Mouse (Mus musculus): Measurements from ENCODE around the gene Lhx3.
A peak's percentile ranks its signal among the peaks of the same experiment; 100 is the strongest.

Gene Lhx3

DNA sequence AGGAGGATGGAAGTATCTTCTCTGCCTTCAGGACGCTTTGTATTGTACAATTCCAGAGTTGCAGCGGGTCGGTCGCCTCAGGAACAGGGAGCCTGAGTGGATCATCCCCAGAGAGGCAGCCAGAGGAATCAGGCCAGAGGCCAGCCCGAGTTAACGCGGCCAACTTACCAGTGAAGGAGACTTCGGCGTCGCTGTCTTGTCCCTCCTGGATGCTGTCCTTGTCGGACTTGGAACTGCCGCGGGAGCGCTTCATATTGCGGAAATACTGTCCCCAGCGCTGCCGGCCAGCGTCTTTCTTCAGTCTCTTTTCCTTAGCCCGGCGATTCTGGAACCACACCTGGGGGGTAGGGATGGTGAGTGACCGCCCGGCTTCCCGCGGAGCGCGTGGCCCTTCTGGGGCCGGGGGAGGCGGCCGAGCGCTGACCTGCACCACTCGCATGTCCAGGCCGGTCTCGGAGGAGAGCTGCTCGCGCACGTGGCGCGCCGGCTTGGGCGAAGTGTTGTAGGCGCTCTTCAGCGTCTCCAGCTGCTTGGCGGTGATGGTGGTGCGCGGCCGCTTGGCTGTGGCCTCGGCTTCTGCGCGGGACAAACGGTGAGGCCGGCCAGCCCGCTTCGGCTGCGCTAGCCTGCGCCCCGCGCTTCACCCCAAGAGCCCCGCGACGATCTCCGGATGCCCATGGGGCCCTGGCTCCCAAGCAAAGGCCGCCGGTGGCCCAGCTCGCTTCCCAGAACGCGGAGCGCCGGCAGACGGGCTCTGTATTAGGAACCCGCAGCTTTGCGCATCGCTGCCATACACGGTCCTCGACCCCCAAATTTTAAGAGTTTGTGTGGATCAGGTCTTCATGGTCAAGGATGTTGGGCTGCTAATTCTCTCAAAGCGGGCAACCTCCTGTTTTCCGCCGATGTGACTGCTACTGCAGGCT is 5.9 kb downstream of the Lhx3 start:
- DNase-seq = peak in 1 of 2 experiments; percentile 40

DNA sequence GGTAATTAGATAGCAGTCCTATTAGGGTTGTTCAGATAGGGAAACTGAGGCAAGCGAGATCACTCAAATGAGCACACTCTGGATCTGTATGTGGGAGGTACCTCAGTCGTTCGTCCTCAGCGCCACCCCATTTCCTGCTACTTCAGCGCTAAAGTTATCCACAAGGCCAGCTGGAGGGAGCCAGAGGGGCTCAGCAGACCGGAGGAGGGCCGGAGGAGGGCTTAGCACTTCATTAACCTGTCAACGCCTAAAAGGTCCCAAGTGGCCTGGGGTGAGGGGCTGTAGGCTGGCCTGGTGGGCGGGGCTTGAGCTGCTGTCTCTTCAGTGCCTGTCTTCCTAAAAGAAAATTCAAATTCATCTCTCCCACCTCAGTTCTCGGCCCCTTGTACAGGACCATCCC is 9.6 kb downstream of the Lhx3 start:
- DNase-seq = no peak

DNA sequence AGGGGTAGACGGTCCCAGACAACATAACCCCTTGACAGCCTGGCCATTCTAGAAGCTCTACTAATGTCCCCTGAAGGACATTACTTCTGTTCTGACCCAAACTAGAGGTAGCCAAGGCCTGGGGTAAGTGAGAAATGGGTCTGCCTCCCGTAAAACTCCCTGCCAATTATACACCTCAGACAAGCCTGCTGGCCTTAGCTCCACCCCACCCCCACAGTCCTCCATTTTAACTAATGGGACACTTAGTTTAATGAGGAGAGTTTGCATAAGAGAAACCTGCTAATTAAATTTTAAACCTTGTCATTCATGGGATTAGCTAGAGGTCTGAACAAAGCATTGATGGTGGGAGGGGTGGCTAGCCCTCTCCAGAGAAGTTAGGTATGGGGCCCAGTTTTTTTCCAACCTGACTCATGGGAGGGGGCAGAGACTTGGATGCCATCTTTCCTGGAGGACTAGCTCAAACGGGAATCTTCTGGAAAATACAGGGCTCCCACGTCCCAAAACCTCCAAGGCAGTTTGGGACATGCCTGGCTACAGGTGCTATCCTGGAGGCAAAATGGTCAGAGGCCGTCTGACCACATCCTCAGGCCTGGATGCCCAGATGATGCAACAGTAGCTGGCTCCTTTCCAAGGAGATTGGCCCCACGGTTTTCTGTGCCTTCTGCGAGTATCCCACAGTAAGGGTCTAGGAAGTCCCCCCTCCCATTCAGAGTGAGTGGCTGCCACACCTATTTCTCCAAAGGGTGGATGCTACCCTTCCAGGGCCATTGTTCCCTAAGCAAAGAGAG is 13.3 kb downstream of the Lhx3 start:
- DNase-seq = no peak

DNA sequence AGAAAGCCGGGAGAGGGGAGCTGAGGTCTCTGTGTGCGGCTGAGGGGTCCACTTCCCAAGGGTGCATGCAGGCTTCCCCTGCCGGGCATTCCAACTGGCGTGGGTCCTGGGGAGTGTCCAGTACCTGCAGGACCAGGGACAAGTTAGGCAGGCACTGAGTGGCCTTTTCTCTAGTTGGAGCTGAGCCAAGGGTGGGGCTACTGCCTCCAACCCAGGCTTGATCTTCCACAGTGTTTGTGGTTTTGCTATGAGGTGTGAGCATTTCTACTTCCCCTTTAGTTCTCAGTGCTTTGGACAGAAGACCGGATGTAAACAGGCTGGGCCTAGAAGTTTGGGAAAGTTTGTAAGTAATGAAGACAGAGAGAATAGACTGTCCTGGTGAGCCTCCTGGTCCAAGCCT is 19.6 kb downstream of the Lhx3 start:
- DNase-seq = no peak

DNA sequence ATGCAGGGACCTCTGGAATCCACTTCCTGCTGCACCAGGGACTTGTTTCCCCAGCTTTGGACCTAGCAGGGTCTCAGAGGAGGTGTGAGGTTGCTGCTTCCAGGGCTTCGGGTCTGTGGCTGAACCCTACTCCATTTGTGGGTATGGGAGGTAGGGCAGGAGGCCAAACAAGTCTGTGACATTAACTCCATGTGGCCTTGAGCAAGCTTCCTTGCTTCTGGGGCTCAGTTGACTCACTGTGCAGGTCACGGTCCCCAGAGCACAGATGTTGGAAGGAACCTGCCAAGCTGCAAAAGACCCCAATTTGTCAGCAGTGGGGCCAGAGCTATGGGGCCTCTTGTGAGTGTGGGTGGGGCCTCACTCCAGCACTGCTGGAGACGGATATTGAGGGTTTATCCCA is 23.7 kb downstream of the Lhx3 start:
- no peak for DNase-seq

DNA sequence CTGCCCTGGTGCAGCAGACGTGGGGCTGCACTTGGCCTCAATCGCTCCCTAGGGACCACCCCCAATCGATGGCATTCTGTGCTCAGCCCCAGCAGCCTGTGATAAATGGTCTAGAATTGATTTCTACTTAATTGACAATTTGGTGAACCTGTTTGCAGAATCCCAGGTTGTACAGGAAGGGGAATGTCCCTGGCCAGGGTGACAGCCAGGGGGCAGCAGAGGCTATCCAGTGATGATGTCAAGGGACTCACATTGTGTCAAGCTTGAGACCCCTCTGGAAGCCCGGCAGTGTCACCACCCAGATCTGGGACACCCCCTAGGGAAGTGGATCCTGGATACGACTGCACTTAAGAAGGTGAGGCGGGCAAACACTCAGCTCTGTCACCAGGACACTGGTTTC is 25.4 kb downstream of the Lhx3 start:
- peak; percentile 85 to 89 for DNase-seq

DNA sequence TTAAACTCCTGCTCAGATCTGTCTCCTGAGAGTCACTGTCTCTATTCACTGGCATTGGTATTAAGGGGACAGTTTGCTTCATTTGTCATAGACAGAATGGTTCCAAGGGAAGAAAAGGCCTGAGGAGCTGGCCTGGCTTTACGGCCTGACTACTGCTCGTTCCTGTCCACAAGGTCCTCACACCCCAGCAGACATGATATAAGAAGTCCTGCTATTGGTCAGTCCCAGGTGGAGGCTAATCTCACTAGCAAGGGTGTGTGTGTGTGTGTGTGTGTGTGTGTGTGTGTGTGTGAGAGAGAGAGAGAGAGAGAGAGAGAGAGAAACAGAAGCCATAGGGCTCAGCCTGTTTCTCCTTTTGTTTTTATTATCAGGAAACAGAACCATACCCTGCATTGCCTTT is 30.9 kb downstream of the Lhx3 start:
- DNase-seq = no peak

DNA sequence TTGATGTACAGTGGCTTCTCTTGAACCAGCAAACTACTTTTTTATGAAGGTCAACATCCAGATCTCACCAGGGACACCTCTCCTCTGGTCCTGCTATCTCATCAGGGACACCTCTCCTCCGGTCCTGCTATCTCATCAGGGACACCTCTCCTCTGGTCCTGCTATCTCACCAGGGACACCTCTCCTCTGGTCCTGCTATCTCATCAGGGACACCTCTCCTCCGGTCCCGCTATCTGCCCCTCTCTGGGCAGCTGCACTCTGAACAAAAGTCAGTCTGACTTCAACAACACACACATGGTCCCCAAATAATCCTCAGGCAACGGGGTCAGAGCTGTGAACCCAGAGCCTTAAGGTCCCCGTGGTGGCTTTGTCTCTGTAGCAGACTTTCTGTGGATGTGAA is 31.4 kb downstream of the Lhx3 start:
- DNase-seq = no peak

DNA sequence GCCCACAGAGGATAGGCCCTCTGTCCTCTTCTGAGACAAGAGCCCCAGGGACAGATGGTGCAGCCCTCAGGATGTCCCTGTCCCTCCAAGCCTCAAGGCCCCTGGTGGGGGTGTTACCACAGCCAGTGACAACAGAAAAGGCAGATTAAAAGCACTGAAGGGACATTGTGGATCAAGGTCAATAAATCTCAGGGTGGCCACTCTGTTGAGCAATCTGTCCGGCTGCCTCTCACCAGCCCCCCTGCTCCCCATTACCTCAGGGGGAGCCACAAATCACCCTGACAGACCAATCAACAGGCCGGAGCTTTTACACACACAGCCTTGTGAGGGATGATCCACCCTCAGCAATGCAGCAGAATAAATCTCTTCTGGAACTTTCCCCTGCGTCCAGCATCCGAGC is 32.9 kb downstream of the Lhx3 start:
- peak; percentile 34 to 69 for DNase-seq

DNA sequence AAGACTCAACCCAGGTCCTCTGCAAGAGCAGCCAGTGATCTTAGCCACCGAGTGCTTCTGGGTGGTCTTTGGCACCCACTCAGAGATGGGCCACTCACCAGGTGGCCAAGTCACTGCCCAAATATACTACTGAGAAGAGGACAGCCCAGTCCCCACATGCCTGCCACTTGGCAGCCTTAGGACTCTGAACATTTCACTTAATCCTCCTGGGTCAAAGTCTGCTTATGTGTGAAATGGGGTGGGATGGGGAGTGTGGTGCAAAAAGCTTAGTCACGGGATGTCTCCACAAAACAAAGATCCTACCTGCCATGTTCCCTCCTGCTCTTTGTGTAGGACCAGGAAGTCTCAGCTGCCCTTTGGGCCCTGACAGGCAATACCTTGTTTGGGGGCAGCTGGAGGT is 35.9 kb downstream of the Lhx3 start:
- no peak for DNase-seq

DNA sequence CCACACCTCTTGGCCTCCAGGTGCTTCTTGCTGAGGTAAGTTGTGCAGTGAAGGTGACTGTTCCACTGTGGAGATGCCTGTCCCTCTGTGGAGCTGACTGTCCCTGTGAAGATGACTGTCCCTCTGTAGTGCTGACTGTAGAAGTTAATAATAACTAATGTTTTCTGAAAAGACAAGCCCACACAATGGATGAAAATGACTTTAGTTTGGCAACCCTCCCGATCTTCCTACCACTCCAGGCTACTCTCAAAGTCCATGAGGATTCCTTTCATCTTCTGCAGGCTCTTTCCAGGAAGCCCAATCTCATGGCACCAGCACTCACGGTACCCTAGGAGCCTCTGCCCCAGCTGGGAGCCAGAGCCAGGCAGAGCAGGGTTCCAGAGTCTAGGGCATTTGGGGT is 37.7 kb downstream of the Lhx3 start:
- no peak for DNase-seq

DNA sequence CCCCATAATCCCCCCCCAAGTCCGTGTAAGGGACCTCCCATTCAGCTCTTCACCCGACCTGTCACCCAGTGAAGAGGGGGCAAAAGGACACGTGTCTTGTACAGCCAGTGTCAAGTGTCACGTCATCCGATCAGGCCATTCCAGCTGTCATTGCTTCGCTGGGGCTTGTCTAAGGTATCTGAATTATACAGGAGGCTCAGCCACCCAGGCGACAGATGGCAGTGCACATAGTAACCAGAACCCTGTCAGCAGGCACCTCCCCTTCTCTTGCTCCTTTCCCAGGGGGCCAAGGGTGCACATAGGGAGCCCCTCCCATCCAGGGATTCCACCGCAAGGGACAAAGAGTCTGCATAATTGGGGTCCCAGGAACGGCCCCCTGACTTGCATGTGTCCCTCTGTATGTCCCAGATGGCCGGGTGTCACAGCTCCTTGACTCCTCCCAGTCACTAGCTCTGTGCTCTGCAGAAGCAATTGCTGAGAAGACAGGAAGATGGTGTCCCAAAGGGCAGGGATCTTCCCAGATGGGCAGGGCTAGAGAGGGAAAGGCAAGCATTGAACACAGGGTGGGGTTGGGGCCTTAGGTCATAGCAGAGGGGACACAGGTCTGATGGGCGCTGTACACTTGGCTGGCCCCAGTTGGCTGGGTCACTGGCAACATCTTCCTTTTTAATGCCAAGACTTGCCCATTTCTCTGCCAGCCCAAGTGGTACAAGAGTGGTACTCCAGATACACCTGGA is 39.1 kb downstream of the Lhx3 start:
- no peak for DNase-seq

DNA sequence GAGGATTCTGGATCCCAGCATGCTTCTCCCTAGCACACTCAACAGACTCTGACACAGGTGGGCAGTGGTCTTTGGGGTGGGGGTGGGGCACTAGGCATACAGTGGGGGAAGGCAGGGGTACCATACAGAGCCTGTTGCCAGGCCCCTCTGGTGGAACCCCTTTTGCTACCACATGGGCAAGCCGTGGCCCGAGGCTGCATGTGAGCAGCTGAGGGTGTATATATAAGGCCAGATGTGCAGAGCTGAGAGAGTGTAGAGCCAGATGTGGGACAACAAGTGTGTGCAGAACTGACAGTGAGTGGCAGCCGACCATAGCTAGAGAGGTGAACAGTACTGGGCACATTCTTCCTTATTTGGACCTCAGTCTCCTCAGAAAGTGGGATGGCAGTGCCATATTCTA is 41.2 kb downstream of the Lhx3 start:
- DNase-seq = no peak

DNA sequence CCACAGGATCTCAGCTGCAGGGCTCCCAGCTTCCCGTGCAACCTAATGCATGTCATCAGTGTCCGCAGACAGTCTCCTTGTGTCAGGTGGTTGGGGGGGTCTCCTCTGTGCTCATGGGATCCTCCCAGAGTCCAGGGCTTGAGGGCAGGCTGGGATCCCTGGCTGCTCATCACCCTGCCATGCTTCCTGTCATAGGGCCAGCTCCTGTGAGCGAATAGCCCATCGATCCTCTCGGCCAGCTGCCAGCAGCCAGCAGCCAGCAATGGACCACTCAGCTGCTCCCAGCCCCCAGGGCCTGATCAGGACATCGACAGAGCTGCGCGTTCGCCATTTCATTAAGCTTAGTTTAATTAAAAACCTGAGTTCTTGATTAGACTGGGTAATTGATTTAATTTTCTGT is 50.0 kb downstream of the Lhx3 start:
- peak; percentile 76 for DNase-seq

DNA sequence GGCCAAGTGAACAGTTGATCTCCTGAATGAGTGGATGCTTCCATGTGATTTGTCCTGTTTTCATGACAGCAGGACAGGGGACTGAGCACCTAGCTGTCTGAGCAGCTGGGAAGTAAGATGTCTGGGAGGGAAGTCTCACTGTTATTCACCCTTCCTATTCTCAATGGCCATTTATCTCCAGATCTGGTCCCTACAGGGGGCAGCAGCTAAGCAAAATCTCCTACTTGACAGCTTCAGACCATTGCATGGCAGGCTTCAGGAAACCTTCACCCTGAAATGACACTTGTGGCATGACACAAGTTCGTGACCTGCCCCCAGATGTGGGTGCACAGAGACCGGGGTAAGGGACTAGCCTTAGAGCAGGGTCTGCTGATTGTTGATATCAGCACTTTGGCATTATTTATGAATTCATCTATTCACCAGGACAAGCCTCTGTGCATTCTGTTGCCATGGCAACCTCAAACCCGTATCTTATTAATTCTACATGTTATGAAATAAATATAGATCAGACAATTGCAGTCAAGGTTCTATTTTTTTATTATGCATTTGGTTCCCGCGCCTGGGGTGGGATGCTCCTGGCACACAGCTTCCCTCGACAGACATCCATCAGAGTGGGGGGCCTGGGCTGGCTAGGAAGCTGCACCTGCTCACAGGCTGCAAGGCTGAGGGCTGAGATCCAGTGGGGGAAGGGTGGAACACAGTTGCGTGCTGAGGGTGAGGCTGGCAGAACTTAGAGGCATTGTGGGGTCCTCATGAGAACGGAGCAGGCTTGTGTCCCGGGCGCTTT is 51.7 kb downstream of the Lhx3 start:
- peak; percentile 85 to 88 for DNase-seq

DNA sequence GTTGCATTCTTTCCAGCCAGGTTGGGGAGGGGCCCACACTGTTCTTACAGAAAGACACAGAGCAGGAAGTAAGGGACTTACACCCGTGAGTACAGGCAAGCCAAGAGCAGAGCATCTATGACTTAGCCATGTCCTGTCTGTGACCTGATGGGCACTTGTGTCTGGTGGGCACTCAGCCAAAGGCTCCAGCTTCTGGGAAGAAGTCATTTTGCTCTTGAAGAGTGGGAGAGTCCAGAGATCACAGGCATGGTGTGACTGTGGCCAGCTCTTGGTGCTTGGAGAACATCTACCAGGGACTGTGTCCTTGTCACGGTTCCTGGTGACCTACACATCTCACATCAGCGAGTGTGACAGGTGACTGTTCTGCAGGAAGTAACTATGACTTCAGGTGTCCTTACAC is 52.4 kb downstream of the Lhx3 start:
- DNase-seq = peak in 1 of 2 experiments; percentile 60

DNA sequence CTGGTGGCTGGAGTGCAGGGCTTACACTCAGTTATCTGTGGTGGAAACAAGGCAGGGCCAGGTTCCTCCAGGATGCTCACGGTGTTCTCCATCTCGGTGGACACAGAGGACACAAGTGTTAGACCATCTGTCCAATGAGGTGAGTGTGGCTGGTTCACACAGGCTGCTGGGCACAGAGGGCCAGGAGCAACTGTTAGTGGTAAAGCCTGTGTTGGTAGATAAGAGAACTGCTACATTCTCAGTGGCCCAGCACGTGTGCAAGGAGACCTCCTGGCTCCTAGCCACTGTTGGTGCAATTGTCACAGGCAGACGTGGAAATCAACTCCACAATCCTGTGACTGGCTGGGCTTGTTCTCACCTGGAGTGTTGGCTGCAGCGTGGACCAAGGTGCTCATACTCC is 53.5 kb downstream of the Lhx3 start:
- DNase-seq = no peak

DNA sequence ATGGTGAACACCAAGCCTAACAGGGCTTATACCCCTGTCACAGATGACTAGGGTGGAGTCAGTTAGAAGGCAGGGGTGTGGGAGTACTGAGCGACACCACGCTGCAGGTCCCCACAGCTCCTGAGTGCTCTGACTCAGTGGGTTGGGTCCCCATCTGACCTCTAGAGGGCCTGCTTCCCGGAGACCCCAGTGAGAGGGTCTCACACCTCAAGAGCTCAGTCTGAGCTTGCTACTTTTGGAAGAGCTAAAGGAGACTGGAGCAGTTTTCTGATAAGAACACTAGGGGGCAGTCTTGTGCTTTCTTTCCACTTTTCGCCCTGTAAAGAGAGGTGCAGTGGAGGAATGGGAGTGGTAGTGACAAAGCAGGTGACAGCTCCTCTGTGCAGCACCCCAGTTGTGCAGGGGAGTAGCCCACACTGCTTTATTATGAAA is 54.2 kb downstream of the Lhx3 start:
- DNase-seq = peak; percentile 74 to 82

DNA sequence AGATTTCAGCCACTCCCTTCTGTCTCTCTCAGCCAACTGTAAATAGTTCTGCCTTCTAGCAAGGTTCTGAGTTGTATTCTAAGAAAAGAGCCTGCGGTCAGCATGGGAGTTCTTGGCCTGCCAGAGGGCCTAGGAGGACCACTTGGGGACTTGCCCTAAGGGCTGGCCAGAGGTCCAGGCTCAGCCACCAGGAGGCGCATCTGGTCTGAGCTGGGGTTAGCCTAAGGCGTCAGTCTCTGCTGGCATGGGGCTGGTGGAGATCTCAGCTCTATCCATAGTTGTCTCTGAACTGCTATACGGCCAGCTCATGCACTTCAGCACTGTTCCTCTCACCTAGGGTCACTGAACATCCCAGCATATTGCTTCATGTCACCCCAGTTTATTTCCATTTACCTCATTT is 54.8 kb downstream of the Lhx3 start:
- DNase-seq = peak; percentile 70 to 78

Measured in cerebellum, postnatal 14 days (tissue).